Mouse (Mus musculus): ENCODE results near the gene Tmem121b.

The Tmem121b gene

GRCm38 (mm10) chr6:120493374-120494181 is at the start of gene Tmem121b:
Tmem121b (minus strand) TSS chr6:120493807.
- no peak for DNase-seq (ENCODE audit: low spot score)

- DNase-seq (ENCODE audit: low spot score): no peak
These were observed 48.5 kb upstream of the Tmem121b start for GRCm38 (mm10) chr6:120542061-120542460.

DNA sequence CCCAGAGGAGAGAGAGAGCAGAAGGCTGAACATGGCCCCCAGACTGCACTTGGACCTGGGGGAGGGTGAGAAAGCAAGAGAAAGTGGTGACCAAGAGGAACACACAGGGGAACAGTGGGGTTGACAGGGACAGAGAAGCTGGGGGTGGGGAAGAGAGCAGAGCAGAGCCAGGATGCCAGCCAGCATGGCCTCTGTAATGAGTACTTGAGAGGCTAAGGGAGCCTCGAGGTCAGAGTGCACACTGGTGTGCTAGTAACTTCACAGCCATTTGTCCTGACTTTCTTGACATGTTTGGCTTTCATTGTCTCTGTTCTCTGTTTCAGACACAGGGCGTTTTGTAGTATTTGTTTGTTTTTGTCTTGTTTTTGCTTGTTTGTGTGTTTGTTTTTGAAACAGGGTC is 47.8 kb upstream of the Tmem121b start:
- no peak for DNase-seq (ENCODE audit: low spot score)

DNA sequence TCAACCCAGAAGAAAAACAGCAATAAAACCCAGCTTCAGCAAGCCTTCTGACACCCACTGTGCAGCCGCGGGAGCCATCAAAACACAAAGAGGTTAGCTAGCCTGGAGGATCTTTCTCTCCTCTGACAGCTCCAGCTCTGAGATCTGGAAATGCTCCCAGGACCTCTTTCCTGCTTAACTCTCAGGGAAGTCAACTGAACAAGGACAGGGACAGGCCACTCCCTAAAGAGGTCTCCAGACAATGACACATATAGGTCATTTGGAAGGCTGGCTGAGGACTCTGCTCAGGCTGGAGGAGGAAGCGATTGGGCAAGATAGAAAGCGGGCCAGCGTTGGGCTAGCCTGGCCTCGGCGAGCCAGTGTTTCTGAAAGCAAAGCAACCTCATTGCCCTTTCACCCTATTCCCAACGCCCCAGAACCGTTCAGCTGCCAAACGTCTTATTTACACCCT is 46.2 kb upstream of the Tmem121b start:
- peak; percentile 7 for DNase-seq (ENCODE audit: low spot score)

DNA sequence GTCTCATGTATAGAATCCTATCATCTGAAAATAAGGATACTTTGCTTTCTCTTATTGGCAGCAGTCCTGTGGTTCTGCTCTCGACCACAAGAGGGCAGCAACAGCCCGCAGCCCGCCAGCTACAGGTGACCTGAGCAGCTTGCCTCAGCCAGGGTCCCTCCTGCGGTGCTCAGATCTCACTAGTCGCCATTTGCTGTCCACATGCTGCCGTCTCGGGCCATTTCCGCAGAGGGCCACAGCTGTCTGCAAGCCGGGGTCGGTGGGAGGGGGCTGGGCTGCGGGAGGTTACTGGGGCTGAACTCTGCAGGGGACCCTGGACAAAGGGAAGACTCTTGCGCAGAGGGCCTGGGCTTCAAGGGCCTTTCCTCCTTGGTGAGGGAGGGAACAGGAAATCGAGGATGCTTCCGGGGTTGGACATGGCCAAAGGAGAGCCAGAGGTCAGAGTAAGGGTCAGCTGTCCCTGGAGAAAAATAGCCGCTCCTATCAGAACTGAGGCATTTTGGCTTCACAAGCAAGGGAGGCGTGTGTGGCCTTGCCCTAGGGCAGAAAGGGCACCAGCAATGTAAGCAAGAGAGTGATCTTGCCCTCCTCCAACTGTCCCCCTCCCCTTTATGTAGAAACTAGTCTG is 45.6 kb upstream of the Tmem121b start:
- peak; percentile 54 for DNase-seq (ENCODE audit: low spot score)

DNA sequence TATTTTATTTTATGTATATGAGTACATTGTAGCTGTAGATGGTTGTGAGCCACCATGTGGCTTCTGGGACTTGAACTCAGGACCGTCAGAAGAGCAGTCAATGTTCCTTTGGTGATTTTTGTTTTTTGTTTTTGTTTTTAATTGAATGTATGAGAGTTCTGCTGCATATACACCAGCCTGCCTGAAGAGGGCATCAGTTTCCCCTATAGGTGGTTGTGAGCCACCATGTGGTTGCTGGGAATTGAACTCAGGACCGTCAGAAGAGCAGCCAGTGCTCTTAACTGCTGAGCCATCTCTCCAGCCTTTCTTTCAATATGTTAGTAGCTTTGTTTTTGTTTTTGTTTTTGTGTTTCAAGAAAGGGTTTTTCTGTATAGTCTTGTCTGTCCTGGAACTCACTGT is 42.7 kb upstream of the Tmem121b start:
- no peak for DNase-seq (ENCODE audit: low spot score)

DNA sequence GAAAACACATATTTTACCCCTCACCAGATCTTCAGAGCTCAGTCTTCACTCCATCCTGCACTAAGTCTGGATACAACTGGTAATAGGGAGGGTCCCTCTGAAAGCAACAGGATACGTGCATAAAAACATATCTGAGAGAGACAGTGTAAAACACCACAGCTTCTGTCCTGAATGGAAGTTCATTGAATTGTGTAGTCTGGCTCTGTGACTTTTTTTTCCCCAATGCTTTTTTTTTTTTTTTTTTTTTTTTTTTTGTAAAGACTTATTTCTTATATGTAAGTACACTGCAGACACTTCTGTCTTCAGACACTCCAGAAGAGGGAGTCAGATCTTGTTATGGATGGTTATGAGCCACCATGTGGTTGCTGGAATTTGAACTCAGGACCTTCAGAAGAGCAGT is 39.0 kb upstream of the Tmem121b start:
- no peak for DNase-seq (ENCODE audit: low spot score)

DNA sequence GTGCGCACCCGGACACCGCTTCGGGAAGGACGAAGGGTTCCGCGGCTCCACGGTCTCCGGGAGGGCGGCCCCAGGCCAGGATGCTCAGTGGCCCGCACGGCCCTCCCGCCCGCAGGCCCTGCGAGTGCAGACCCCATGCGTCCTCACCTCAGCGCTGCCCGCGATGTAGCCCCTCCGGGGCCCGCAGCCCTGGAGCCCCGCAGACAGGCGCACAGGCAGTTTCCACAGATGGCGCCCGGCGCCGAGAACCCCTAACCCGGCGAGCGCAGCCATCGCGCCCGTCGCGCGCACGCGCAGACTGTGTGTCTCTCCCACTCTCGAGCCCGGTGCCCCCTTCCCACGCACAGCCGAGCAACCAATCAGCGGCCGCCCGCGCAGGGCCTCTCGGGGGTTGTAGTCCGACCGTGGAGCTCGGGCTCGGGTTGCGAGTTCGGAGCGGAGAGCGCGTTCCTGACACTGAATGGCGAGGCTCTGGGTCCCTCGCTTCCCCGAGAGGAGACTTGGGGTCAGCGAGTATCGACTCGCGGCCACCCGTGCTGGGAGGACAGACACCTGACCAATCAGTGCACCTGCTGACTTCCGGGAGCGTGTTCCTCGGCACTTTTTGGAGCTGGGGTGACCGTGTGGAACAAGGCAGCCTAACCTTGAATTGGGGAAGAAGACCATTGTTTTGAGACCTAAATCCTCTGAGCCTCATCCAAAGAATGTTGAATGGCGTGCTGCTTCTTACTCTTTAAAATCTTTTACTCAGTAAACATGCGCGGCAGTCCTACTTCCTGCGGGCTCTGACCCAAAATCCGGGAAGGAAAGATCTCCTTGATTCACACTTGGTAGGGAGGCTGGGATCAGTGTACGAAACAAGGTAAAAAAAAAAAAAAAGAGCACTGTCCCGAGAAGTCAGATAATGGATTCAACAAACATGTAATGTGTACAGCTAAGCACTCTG is 37.7 kb upstream of the Tmem121b start, which contains the start of gene Hdhd5:
Hdhd5 (minus strand) TSS at position 300 of the 946 bp plus-strand sequence.
- peak; percentile 93 for DNase-seq (ENCODE audit: low spot score)

DNA sequence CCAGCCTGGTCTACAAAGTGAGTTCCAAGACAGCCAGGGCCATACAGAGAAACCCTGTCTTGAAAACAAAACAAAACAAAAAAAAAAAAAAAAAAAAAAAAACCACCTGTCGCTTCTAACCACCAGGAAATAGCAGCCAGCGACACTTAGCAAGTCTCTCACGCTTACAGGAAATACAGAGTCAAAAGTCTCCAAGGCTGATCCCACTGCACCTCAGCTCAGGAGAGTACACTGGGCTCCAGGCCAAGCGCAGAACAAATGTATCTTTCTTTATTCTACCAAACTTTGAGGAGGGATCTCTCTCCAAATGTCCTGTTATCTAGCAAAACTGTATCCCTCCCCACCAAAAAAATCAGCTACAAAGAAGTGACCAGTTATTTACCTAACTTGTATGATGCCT is 35.5 kb upstream of the Tmem121b start:
- DNase-seq (ENCODE audit: low spot score): no peak

- no peak for DNase-seq (ENCODE audit: low spot score)
These were observed 31.2 kb upstream of the Tmem121b start for GRCm38 (mm10) chr6:120524796-120525195.

DNA sequence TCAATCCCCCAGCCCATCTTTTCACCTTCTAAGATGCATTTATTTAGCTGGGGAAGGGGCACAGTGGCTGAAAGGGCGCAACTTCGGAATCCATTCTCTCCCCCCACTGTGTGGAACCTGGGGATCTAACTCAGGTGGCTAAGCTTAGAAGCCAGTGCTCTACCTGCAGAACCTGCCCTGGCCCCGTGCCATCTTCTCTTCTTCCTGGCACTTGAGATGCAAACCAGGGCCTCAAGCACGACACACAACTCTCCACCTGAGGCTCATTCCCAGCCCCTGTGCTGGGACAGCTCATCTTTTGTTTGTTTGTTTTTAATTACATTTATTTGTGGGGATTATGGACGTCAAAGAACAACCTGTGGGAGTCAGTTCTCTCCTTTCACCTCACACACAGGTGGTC is 26.0 kb upstream of the Tmem121b start:
- no peak for DNase-seq (ENCODE audit: low spot score)

- DNase-seq (ENCODE audit: low spot score): no peak
These were observed 23.7 kb upstream of the Tmem121b start for GRCm38 (mm10) chr6:120517311-120517710.

GRCm38 (mm10) chr6:120516879-120517278 is 23.3 kb upstream of the Tmem121b start:
- no peak for DNase-seq (ENCODE audit: low spot score)

DNA sequence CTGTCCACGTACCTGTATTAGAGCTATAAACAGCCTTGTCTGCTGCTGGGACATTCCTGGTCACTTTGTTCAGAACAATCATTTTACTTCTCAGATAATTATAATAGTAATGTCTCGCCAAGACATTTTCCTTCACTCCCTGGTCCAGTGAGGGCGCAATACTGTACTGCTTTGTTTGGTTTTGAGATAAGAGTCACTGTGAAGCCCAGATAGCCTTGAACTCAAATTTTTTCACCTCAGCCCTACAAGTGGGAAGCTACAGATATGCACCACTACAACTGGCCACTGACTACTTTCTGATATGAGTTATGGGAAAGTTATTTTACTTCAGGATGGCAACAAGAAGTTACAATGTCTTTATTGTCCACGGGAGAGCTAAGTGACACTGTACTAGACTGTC is 22.8 kb upstream of the Tmem121b start:
- no peak for DNase-seq (ENCODE audit: low spot score)

DNA sequence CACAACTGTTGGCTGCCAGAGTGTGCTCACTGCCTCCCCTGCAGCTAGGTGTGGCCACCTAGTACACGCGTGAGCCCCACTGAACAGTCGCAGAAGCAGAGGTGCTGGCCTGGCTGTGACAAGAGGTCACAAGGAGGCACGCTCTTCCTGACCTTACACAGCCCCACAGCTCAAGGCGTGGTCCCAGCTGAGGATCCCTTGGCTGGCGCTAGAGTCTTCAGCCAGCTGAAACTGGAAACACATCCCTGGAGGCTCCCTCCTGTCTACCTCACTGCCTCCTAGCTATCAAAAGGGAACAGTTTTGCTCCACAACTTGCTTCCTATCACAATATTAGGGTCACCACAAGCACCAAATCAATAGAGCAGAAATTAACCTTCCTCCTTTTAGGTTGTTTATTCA is 17.6 kb upstream of the Tmem121b start:
- DNase-seq (ENCODE audit: low spot score): no peak

- DNase-seq (ENCODE audit: low spot score): no peak
These were observed 16.8 kb upstream of the Tmem121b start for GRCm38 (mm10) chr6:120510425-120510824.

GRCm38 (mm10) chr6:120509975-120510374 is 16.4 kb upstream of the Tmem121b start:
- no peak for DNase-seq (ENCODE audit: low spot score)

GRCm38 (mm10) chr6:120508645-120509044 is 15.0 kb upstream of the Tmem121b start:
- no peak for DNase-seq (ENCODE audit: low spot score)

DNA sequence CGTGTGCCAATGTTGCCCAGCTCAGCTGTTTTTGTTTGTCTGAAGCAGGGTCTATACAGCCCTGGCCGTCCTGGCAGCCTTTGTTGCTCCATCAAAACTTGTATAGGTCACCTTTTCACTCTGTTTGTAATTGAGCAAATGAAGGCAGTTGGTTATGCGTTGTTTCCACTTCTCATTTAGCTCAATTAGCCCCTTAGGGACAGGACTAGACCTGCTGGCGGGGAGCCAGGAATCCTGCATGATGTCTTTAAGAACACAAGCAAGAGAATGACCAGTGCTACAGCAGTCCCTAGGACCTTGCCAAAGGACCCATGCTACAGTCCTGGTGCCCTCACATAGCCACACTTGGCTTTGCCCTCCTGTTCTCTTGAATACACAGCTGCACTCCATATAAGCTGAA is 11.9 kb upstream of the Tmem121b start:
- DNase-seq (ENCODE audit: low spot score): no peak

DNA sequence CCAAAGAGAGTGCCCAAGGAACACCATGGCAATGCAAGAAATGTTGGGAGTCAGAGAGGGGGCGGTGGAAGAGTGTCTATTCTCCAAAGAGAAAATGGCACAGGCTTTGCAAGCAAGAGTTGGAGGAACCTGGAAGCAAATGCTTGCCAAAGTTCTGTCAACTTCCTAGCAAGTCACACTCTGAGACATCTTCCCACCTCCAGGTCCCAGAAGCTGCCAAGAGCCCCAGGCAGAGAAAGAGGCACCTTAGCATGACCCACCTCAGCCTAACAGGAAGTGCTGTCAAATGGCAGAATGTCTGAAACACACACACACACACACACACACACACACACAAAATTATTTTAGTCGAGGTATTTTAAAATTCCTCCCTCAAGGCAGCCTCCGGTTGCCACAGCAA is 10.4 kb upstream of the Tmem121b start:
- DNase-seq (ENCODE audit: low spot score): no peak

DNA sequence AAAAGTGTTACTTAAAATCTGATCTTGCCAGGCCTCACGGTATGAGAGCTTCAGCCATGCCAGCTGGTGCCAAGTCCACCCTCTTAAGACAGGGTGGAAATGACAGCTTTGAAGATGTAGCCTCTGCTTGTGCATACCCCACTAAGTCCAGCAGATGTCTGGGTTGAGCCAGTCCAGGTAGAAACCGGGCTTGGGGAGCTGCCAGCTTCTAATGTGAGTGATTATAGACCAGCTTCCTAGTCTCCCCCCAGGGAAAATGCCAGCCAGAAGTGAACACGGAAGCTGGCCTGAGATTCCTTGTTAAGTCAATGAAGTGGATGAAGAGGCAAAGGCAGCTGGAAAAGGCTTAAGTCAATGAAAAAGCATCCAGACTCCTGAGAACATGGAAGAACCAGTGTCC is 2.9 kb upstream of the Tmem121b start:
- DNase-seq (ENCODE audit: low spot score): no peak

Data from urinary bladder, postnatal 25 days (tissue).